Mouse (Mus musculus) liver, embryonic 11.5 days (tissue): ENCODE data around the gene Itpr3. TPM values are rescaled to one million over a fixed set of nuclear protein-coding genes. Genes with fewer than 3 reads are reported as not detected.

ENCODE experiments used
- ATAC-seq: fragments of 200-750 bp; cut with Nextera tagmentation; replicated peaks from 2 replicates; pipeline ENCODE4 v1.8.0; 2017; ENCODE audit warnings: moderate number of reproducible peaks, mild to moderate bottlenecking, moderate TSS enrichment, moderate library complexity; ENCODE audit not compliant: low FRiP score
- DNase-seq: peaks from one replicate; pipeline ENCODE4 v3.0.0-alpha.2; 2017; ENCODE audit warnings: low spot score
- H3K27ac ChIP-seq: fragments of 300-500 bp; sonication (generic); 2 replicates; pipeline ENCODE4 v1.5.1; 2014; ENCODE audit warnings: mild to moderate bottlenecking, low read depth, low read length, control low read depth
- H3K27me3 ChIP-seq: fragments of 300-500 bp; sonication (generic); replicated peaks from 2 replicates; pipeline ENCODE4 v1.6.1; 2014; ENCODE audit warnings: low read length, mixed read lengths; ENCODE audit not compliant: control insufficient read depth, insufficient read depth
- H3K36me3 ChIP-seq: fragments of 300-500 bp; sonication (generic); 2 replicates; pipeline ENCODE4 v1.6.1; 2014; ENCODE audit warnings: mild to moderate bottlenecking, low read length, moderate library complexity, mixed read lengths; ENCODE audit not compliant: control insufficient read depth, insufficient read depth
- H3K4me1 ChIP-seq: fragments of 300-500 bp; sonication (generic); replicated peaks from 2 replicates; pipeline ENCODE4 v1.6.1; 2014; ENCODE audit warnings: low read length, mixed read lengths; ENCODE audit not compliant: control insufficient read depth, insufficient read depth
- H3K4me2 ChIP-seq: fragments of 300-500 bp; sonication (generic); 2 replicates; pipeline ENCODE4 v1.6.1; 2014; ENCODE audit warnings: mild to moderate bottlenecking, control low read depth, moderate library complexity
- H3K4me3 ChIP-seq: fragments of 300-500 bp; sonication (generic); 2 replicates; pipeline ENCODE4 v1.5.1; 2014; ENCODE audit warnings: low read depth, low read length, control low read depth
- H3K9ac ChIP-seq: fragments of 300-500 bp; sonication (generic); 2 replicates; pipeline ENCODE4 v1.6.1; 2014; ENCODE audit warnings: low read depth, low read length, control low read depth
- H3K9me3 ChIP-seq: fragments of 300-500 bp; sonication (generic); 2 replicates; pipeline ENCODE4 v1.6.1; 2016; ENCODE audit warnings: low read length, inconsistent platforms, mixed read lengths; ENCODE audit not compliant: control insufficient read depth
- WGBS: fragments of 180-500 bp; shearing (Covaris S2); extraction: QIAGEN DNeasy Blood & Tissue Kit; methylation state at CpG from one replicate; pipeline ENCODE4 v1.1.7; 2014; 5-methylcytosine and 5-hydroxymethylcytosine counted together
- polyA plus RNA-seq: library from polyadenylated mRNA; unstranded; fragments of >200 nt; fragmentation: Nextera tagmentation; extraction: Ambion mirVana; gene quantifications from 2 replicates; pipeline ENCODE4 v1.2.1, GENCODE M21; 2014

Gene Itpr3
- polyA plus RNA-seq, 1 experiment from 2014 or later, result 2.0 TPM

DNA sequence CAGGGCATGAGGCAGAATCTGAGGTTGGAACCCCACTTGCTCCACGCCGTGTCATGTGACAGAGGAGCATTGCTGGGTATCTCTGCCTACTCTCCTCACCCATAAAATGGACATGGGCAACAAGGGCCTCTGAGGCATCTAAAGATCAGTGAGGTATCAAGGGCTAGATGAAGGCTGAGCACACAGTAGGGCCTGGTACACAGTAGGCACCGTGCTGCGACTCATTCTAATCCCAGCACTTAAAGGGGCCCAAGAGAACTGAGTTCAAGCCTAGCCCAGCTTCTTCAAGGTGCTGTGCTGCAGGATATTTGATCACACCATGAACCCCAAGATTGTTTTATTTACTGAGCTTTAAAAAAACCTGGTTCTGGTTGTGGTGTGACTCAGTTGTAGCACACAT, 26.2 kb upstream of the Itpr3 start:
- Histone ChIP-seq H3K4me2 (no peak overlapping the region), H3K4me3 (no peak overlapping the region), H3K9me3 (no peaks in the 10 kb centered on the region), H3K36me3 (no peaks in the 10 kb centered on the region), H3K27me3 (no peaks in the 10 kb centered on the region), H3K4me1 (peaks cover 17% of the 10 kb centered on the region), H3K27ac (no peak overlapping the region), H3K9ac (no peak overlapping the region)
- no peak for ATAC-seq
- no peak for DNase-seq
- 94% methylated on average over 4 of the region's 4 CpGs for WGBS

DNA sequence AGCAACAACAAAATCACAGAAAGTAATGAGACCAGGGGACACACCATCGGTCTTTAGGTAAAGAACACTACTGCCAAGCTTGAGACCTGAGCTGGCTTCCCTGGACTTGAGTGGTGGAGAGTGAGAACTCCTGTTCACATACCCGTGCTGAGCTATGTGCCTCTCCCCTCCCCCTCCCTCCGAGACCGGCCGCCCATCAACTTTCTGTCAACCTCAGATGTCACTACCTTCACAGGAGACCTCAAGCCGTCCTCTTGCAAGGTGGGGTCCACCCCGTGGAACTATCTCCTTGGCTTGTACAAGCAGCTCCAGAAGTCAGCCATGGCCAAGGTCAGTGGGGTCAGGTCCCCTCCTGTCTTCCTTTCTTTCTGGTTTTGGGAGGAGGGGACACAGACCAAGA, 24.8 kb upstream of the Itpr3 start:
- H3K9ac ChIP-seq, result no peak overlapping the region
- no peaks in the 10 kb centered on the region for H3K36me3 ChIP-seq
- peak overlapping the region; percentile 51 for H3K4me2 ChIP-seq
- WGBS, result 59% methylated on average over 7 of the region's 7 CpGs
- DNase-seq, result no peak
- H3K27ac ChIP-seq, result no peak overlapping the region
- no peaks in the 10 kb centered on the region for H3K27me3 ChIP-seq
- no peaks in the 10 kb centered on the region for H3K9me3 ChIP-seq
- no peak overlapping the region for H3K4me3 ChIP-seq
- no peak for ATAC-seq
- peaks cover 12% of the 10 kb centered on the region for H3K4me1 ChIP-seq

- 0 out of 2 replicates have a peak, but pooled peaks have one; percentile 18 for ATAC-seq
- H3K4me2 ChIP-seq, result peak overlapping the region; percentile 51
- no peak overlapping the region for H3K4me3 ChIP-seq
- H3K36me3 ChIP-seq, result no peaks in the 10 kb centered on the region
- H3K9me3 ChIP-seq, result no peaks in the 10 kb centered on the region
- H3K27me3 ChIP-seq, result no peaks in the 10 kb centered on the region
- DNase-seq, result peak; percentile 77
- 2% methylated on average over 14 of the region's 14 CpGs for WGBS
- H3K27ac ChIP-seq, result no peak overlapping the region
- H3K9ac ChIP-seq, result no peak overlapping the region
- H3K4me1 ChIP-seq, result peaks cover 9% of the 10 kb centered on the region
Measured at GRCm38 (mm10) chr17:27032869-27033268, 24.2 kb upstream of the Itpr3 start.

- Histone ChIP-seq H3K9ac (no peak overlapping the region), H3K9me3 (no peaks in the 10 kb centered on the region), H3K4me3 (no peak overlapping the region), H3K27me3 (no peaks in the 10 kb centered on the region), H3K4me2 (no peak overlapping the region), H3K36me3 (no peaks in the 10 kb centered on the region), H3K4me1 (peaks cover 18% of the 10 kb centered on the region), H3K27ac (no peak overlapping the region)
- ATAC-seq (no peak), DNase-seq (no peak)
- 56% methylated on average over 7 of the region's 7 CpGs for WGBS
Measured at GRCm38 (mm10) chr17:27036465-27036864, 20.6 kb upstream of the Itpr3 start.

- Histone ChIP-seq H3K4me1 (peaks cover 18% of the 10 kb centered on the region), H3K9ac (no peak overlapping the region), H3K27ac (no peak overlapping the region), H3K27me3 (no peaks in the 10 kb centered on the region), H3K9me3 (no peaks in the 10 kb centered on the region), H3K4me3 (no peak overlapping the region), H3K4me2 (no peak overlapping the region), H3K36me3 (no peaks in the 10 kb centered on the region)
- DNase-seq, result no peak
- no peak for ATAC-seq
- whole genome bisulfite sequencing, result 40% methylated on average over 18 of the region's 18 CpGs
Measured at GRCm38 (mm10) chr17:27038335-27039050, 18.6 kb upstream of the Itpr3 start.

DNA sequence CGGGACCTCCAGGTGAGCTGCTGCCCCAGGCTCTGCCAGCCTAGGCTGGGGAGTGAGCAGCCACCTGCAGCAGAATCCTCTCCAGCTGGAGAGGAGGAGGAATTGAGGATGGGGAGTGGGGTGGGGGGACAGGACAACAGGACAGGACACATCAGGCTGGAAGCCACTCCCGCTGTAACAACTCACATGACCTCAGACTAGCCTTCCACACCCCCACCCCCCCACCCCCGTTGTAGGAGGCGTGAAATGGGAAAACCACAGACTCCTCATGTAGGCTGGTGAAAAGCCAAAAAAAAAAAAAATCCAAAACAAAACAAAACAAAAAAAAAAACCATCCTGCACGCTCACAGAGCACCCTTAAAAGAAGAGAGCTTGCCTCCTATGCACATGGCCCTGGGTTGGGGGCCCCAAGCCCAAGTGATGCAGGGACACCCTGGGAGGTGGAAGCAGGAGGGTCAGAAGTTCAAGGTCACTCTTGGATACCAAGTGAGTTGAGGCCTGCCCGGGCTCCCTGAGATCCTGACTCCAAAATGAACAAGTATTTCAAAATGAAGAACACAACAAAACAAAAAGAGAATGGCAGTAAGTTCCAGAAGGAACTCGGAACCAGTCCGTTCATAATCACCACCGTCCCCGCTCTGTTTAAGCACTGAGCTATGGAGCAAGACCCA, 17.5 kb upstream of the Itpr3 start:
- Histone ChIP-seq H3K9me3 (no peaks in the 10 kb centered on the region), H3K4me2 (peak overlapping the region; percentile 26; the same call in 1 of the 2 replicates), H3K9ac (no peak overlapping the region; the same call in 1 of the 2 replicates), H3K4me1 (peaks cover 18% of the 10 kb centered on the region), H3K27ac (no peak overlapping the region), H3K27me3 (no peaks in the 10 kb centered on the region), H3K36me3 (no peaks in the 10 kb centered on the region), H3K4me3 (no peak overlapping the region)
- DNase-seq (no peak), ATAC-seq (no peak)
- WGBS, result 61% methylated on average over 10 of the region's 10 CpGs

- Histone ChIP-seq H3K9me3 (no peaks in the 10 kb centered on the region), H3K36me3 (no peaks in the 10 kb centered on the region), H3K4me1 (peaks cover 18% of the 10 kb centered on the region), H3K27ac (no peak overlapping the region), H3K4me2 (peak overlapping the region; percentile 26), H3K27me3 (no peaks in the 10 kb centered on the region), H3K4me3 (no peak overlapping the region), H3K9ac (peak overlapping the region; percentile 25; the same call in 1 of the 2 replicates)
- 26% methylated on average over 20 of the region's 20 CpGs for WGBS
- DNase-seq, result no peak
- no peak for ATAC-seq
Measured at GRCm38 (mm10) chr17:27040304-27041045, 16.6 kb upstream of the Itpr3 start.

DNA sequence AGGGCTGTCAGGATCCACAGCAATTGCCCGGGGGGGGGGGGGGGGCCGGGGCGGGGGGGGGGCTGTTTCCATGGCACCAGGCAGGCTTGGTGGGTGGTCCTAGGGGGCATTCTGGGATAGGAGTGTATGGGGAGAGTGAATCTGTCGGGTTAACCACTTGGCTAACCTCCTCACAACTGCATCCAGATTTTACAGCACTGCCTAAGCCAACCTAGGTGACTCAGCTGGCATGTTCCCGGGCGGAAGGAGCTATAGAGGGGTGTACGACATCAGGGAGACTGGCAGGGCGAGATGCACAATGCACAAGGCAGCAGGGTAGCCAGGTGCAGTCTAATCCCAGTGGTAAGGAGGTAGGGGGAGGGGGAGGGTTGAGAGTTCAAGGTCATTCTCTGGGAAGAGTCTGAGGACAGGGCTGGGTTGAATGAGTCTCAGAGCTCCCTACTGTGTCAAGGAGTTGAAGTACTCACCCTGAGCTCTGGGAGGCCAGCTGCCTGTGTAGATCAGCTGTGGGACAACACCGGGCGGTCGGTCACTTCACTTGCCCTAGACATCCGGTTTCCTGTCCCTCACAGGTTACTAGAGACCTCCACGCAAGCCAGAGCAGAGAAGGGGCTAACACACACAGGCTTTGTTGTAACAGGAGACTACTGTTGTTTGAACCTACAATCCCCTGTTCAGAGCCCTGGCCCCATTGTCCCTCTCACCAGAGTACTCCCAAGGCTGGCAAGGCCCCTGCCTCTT, 15.9 kb upstream of the Itpr3 start:
- Histone ChIP-seq H3K9me3 (no peaks in the 10 kb centered on the region), H3K4me2 (no peak overlapping the region), H3K4me3 (no peak overlapping the region), H3K4me1 (peaks cover 18% of the 10 kb centered on the region), H3K27ac (no peak overlapping the region), H3K9ac (no peak overlapping the region), H3K36me3 (no peaks in the 10 kb centered on the region), H3K27me3 (no peaks in the 10 kb centered on the region)
- DNase-seq, result no peak
- no peak for ATAC-seq
- 60% methylated on average over 13 of the region's 13 CpGs for WGBS
